Mouse (Mus musculus) forebrain, embryonic 14.5 days (tissue): ENCODE measurements around the gene Tnks1bp1. TPM values are rescaled to one million over a fixed set of nuclear protein-coding genes. Genes with fewer than 3 reads are reported as not detected.

Experiments
- ATAC-seq: fragments of 200-750 bp; cut with Nextera tagmentation; 2 replicates; pipeline ENCODE4 v1.8.0; 2017; ENCODE audit warnings: mild to moderate bottlenecking, moderate library complexity
- DNase-seq: peaks from one replicate; pipeline ENCODE4 v3.0.0-alpha.2; 2015; ENCODE audit warnings: low spot score
- H3K27ac ChIP-seq: fragments of 300-500 bp; sonication (generic); 2 replicates; pipeline ENCODE4 v1.5.1; 2014; ENCODE audit warnings: low read depth, mild to moderate bottlenecking, control low read depth, low read length, moderate library complexity
- H3K27me3 ChIP-seq: fragments of 300-500 bp; sonication (generic); replicated peaks from 2 replicates; pipeline ENCODE4 v1.6.1; 2014; ENCODE audit warnings: low read length, control low read depth, mixed read lengths; ENCODE audit not compliant: control insufficient read depth, insufficient read depth
- H3K36me3 ChIP-seq: fragments of 300-500 bp; sonication (generic); 2 replicates; pipeline ENCODE4 v1.6.1; 2014; ENCODE audit warnings: low read length, control low read depth; ENCODE audit not compliant: control insufficient read depth, insufficient read depth
- H3K4me1 ChIP-seq: fragments of 300-500 bp; sonication (generic); 2 replicates; pipeline ENCODE4 v1.6.1; 2014; ENCODE audit warnings: antibody characterized with exemption, low read length, control low read depth; ENCODE audit not compliant: control insufficient read depth, insufficient read depth
- H3K4me2 ChIP-seq: fragments of 300-500 bp; sonication (generic); 2 replicates; pipeline ENCODE4 v1.6.1; 2014; ENCODE audit warnings: mild to moderate bottlenecking, control low read depth, low read length
- H3K4me3 ChIP-seq: fragments of 300-500 bp; sonication (generic); 2 replicates; pipeline ENCODE4 v1.5.1; 2014; ENCODE audit warnings: low read depth, low read length, control low read depth
- H3K9ac ChIP-seq: fragments of 300-500 bp; sonication (generic); 2 replicates; pipeline ENCODE4 v1.6.1; 2014; ENCODE audit warnings: mild to moderate bottlenecking, low read length, control low read depth, moderate library complexity
- H3K9me3 ChIP-seq: fragments of 300-500 bp; sonication (generic); replicated peaks from 2 replicates; pipeline ENCODE4 v1.6.1; 2016; ENCODE audit warnings: low read length, control low read depth, mixed read lengths; ENCODE audit not compliant: control insufficient read depth
- whole genome bisulfite sequencing: fragments of 180-500 bp; shearing (Covaris S2); extraction: QIAGEN DNeasy Blood & Tissue Kit; methylation state at CpG from one replicate; pipeline ENCODE4 v1.1.7; 2014; 5-methylcytosine and 5-hydroxymethylcytosine counted together
- polyA plus RNA-seq: library from polyadenylated mRNA; unstranded; fragments of >200 nt; fragmentation: Nextera tagmentation; extraction: Ambion mirVana; gene quantifications from 2 replicates; pipeline ENCODE4 v1.2.1, GENCODE M21; 2014

Gene Tnks1bp1
- polyA plus RNA-seq, 1 experiment from 2014 or later = 6.7 TPM

DNA sequence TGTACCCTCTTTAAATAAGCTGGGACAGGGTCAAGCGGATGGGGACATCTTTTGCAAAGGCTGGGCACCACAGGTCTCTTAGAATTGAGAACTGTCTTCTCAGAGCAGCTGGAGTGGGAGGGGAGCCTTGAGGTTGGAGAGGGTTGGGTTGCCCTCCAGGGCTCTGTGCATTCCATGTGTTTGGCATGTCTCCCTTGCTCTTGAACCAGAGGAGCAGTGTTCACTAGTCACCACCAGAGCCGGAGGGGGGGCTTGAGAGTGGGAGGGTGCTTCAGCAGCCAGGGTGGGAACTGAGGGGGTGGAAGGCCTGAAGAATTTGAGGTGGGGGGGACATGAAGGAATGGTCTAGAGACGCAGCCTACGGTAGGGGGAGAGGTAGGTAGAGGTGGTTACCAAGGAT, 1.5 kb downstream of the Tnks1bp1 start:
- Histone ChIP-seq H3K27me3 (no peaks in the 10 kb centered on the region), H3K4me3 (peak overlapping the region; percentile 4; the same call in 1 of the 2 replicates), H3K4me2 (peak overlapping the region; percentile 71), H3K36me3 (peaks cover 57% of the 10 kb centered on the region), H3K27ac (no peak overlapping the region), H3K9me3 (no peaks in the 10 kb centered on the region), H3K4me1 (peaks cover 28% of the 10 kb centered on the region), H3K9ac (peak overlapping the region; percentile 78; the same call in 1 of the 2 replicates)
- WGBS = 54% methylated on average over 4 of the region's 4 CpGs
- ATAC-seq = no peak
- DNase-seq = peak; percentile 8

DNA sequence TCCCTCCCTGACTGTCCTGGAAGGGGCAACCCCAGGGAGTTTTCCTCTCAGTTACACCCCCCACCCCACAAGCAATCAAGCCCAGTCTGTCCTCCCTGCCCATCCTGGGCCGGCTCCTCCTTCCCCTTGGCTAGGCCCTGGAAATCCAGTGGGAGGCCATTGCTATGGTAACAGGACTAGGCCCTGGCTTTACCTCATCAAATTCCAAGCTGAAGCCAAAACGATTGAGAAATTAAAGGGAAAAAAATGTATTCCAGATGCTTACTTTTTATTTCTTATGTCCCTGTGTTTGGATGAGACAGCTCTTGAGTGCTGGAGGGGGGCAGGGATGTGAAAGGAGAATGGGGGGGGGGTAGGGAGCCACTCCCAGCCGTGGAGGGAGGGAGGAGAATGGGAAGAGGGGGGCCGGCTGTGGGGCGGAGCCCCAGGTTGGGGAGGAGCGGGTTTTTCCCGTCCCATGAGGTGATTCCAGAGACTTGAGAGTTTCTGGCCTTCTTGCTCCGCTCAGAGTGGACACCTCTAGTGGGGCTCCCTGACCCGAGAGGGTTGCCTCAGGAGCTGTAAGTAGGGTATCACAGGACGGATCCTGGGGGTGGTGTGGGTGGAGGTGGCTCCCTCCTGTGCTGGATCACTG, 2.3 kb downstream of the Tnks1bp1 start:
- ATAC-seq = no peak
- WGBS = 3% methylated on average over 9 of the region's 10 CpGs
- peaks cover 28% of the 10 kb centered on the region for H3K4me1 ChIP-seq

DNA sequence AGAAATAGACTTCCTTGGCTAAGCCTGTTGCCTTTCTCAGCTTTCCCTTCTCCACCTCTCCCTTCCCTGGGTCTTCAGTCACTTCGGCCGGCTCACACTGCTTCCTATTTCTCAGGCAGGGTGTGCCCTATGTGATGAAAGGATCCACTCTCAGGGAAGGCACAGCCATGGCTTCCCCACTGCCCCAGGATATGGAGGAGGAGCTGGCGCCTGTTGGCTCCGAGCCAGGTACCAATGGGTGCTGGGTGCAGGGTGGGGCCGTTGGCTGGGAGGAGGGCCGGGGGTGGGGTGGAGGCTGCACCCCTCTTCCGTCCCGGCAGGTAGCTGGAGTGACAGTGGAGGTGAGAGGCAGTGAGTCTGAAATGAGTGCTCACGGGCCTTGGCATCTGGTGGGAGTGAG, 2.9 kb downstream of the Tnks1bp1 start:
- Histone ChIP-seq H3K9ac (peak overlapping the region; percentile 29; the same call in 1 of the 2 replicates), H3K4me3 (peak overlapping the region; percentile 13), H3K27me3 (no peaks in the 10 kb centered on the region), H3K36me3 (peaks cover 57% of the 10 kb centered on the region), H3K4me1 (peaks cover 28% of the 10 kb centered on the region), H3K4me2 (peak overlapping the region; percentile 71), H3K27ac (peak overlapping the region; percentile 60), H3K9me3 (no peaks in the 10 kb centered on the region)
- DNase-seq = no peak
- WGBS = 52% methylated on average over 9 of the region's 9 CpGs
- no peak for ATAC-seq

More for the DNA sequence above, 2.3 kb downstream of the Tnks1bp1 start:
- no peaks in the 10 kb centered on the region for H3K9me3 ChIP-seq
- peak overlapping the region; percentile 13 for H3K4me3 ChIP-seq
- H3K27me3 ChIP-seq = no peaks in the 10 kb centered on the region
- peak; percentile 77 for DNase-seq
- H3K36me3 ChIP-seq = peaks cover 57% of the 10 kb centered on the region
- peak overlapping the region; percentile 60; the same call in 1 of the 2 replicates for H3K27ac ChIP-seq
- H3K4me2 ChIP-seq = peak overlapping the region; percentile 71
- peak overlapping the region; percentile 29; the same call in 1 of the 2 replicates for H3K9ac ChIP-seq

DNA sequence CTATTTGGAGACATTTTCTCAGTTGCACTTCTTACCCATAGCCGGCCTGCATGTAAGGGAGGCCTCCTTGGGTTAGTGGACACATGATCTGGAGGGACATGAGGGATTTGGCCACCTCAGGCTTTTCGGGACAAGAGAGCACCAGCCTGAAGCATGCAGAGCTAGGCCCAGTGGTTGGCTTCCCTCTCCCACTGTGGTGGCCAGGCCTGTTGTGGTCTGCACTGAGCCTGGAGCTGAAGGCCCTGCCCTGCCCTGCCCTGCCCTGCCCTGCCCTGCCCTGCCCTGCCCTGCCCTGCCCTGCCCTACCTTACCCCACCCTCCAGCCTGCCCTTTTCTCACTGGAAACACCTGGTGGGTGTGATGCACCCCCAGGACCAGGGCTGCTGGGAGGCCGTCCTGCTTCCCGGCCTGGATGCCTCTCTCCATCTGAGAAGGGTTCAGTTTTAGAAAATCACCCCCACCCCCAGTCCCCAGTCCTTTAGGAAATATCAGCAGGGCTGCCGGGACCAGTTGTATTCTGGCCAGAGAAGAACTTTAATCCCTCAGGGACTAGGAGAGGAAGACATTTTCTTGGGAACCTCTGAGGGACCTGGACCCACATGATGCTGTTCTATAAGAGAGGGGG, 5.5 kb downstream of the Tnks1bp1 start:
- peaks cover 64% of the 10 kb centered on the region for H3K36me3 ChIP-seq

DNA sequence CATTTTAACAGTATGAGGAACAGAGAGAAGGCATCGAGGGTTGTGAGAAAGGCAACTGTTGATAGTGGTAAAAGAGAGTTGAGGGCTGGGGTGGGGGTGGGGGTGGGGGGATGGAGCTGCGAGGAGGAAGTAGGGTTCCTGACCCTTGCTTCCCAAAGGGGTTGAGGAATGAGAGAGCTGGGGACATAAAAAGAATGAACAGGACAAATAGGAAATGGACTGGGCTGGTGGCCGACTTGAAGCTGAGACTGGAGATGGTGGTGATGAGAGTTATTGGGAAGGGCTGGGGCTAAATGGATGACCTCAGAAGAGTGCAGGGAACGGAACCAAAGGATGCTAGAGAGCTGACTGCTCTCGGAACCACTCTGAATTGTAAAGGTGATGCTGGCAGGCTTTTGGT, 8.9 kb downstream of the Tnks1bp1 start:
- ATAC-seq = no peak
- Histone ChIP-seq H3K4me3 (no peak overlapping the region), H3K36me3 (peaks cover 83% of the 10 kb centered on the region), H3K27me3 (no peaks in the 10 kb centered on the region), H3K4me1 (0 out of 2 replicates have a peak, but pooled peaks cover 2% of the 10 kb centered on the region), H3K4me2 (no peak overlapping the region), H3K27ac (no peak overlapping the region), H3K9me3 (no peaks in the 10 kb centered on the region), H3K9ac (no peak overlapping the region)
- WGBS = 88% methylated on average over 5 of the region's 5 CpGs
- no peak for DNase-seq

More for the DNA sequence above, 5.5 kb downstream of the Tnks1bp1 start:
- WGBS = 89% methylated on average over 5 of the region's 5 CpGs
- Histone ChIP-seq H3K9ac (no peak overlapping the region), H3K4me2 (no peak overlapping the region), H3K9me3 (no peaks in the 10 kb centered on the region), H3K4me1 (peaks cover 23% of the 10 kb centered on the region), H3K27me3 (no peaks in the 10 kb centered on the region), H3K4me3 (no peak overlapping the region), H3K27ac (no peak overlapping the region)
- ATAC-seq = no peak
- DNase-seq = no peak

DNA sequence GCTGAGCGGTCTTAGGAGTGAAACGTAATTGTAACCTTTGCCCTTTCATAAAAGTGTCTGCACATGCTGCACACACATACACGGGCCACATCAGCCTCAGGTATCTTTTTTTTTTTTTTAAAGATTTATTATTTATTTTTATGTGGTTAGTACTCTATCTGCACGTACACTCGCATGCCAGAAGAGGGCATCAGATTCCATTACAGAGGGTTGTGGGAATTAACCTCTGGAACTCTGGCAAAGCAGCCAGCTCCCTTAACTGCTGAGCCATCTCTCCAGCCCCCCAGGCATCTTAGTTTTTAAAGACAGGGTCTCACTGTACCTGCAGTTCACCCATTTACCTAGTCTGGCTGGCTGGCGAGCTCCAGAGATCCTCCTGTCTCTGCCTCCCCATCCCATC, 11.9 kb downstream of the Tnks1bp1 start:
- H3K4me2 ChIP-seq = no peak overlapping the region
- H3K27me3 ChIP-seq = no peaks in the 10 kb centered on the region
- H3K4me3 ChIP-seq = no peak overlapping the region
- DNase-seq (no peak), ATAC-seq (no peak)
- 90% methylated on average over 6 of the region's 6 CpGs for WGBS
- no peak overlapping the region for H3K9ac ChIP-seq
- no peaks in the 10 kb centered on the region for H3K9me3 ChIP-seq
- 0 out of 2 replicates have a peak, but pooled peaks cover 2% of the 10 kb centered on the region for H3K4me1 ChIP-seq
- H3K36me3 ChIP-seq = peaks cover 85% of the 10 kb centered on the region
- H3K27ac ChIP-seq = no peak overlapping the region

DNA sequence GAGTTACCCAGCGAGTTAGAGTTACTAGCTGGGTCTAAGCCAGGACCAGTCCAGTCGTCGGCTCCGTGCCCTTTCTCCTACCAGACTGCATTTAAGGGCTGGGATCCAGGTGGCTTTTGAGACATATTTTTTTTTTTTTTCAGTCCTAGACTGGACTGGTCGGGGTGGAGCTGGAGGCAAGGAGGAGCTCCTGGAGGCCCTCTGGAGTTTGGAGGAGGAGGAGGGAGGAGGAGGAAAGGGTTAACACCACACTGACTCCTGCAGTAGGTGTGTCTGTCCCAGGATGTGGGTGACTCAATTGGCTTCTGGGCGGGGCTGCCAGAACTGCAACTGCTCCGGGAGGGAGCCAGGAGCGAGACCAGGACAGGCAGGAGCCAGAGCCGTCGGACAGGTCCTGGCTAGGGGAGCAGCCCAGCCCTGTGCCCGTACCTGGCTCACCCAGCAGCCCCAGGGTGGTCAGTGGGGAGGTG, 12.8 kb downstream of the Tnks1bp1 start:
- DNase-seq = no peak
- Histone ChIP-seq H3K36me3 (peaks cover 82% of the 10 kb centered on the region), H3K4me2 (peak overlapping the region; percentile 17; the same call in 1 of the 2 replicates)

DNA sequence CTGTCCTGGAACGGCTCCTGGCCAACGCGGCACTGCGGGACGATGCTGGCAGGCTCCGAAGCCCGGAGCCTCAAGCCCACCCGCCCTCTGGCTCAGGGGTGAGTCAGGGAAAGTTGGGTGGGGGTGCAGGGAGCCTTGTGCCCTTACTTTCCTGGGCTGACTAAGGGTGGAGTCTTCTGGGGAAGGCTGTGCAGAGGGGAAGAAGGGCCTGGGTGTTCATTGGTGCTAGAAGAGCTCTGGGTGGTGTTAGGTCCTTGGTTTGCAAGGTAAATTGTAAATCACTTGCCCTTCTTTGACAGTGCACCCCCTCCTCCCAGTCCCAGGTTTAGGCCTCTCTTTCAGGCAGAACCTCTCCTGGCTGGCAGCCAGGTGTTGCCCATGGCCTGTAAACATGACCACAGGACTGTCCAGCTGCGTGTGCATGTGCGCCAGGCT, 13.3 kb downstream of the Tnks1bp1 start:
- no peak overlapping the region for H3K4me3 ChIP-seq
- H3K27me3 ChIP-seq = no peaks in the 10 kb centered on the region
- 40% methylated on average over 10 of the region's 10 CpGs for WGBS
- H3K4me2 ChIP-seq = peak overlapping the region; percentile 17; the same call in 1 of the 2 replicates
- no peaks in the 10 kb centered on the region for H3K9me3 ChIP-seq
- no peak for DNase-seq
- peak; percentile 45 for ATAC-seq
- no peak overlapping the region for H3K27ac ChIP-seq
- H3K9ac ChIP-seq = no peak overlapping the region
- peaks cover 79% of the 10 kb centered on the region for H3K36me3 ChIP-seq
- 0 out of 2 replicates have a peak, but pooled peaks cover 2% of the 10 kb centered on the region for H3K4me1 ChIP-seq

More for the DNA sequence above, 12.8 kb downstream of the Tnks1bp1 start:
- peak overlapping the region; percentile 30; the same call in 1 of the 2 replicates for H3K9ac ChIP-seq
- no peak overlapping the region for H3K4me3 ChIP-seq
- H3K27ac ChIP-seq = no peak overlapping the region
- H3K9me3 ChIP-seq = no peaks in the 10 kb centered on the region
- 0 out of 2 replicates have a peak, but pooled peaks cover 2% of the 10 kb centered on the region for H3K4me1 ChIP-seq
- peak; percentile 12; the same call in 1 of the 2 replicates for ATAC-seq
- H3K27me3 ChIP-seq = no peaks in the 10 kb centered on the region
- 18% methylated on average over 11 of the region's 11 CpGs for WGBS
